Mouse (Mus musculus) layer of hippocampus, adult 18-20 months (tissue): ENCODE results near the gene Nat10. TPM values are rescaled to one million over a fixed set of nuclear protein-coding genes. Genes with fewer than 3 reads are reported as not detected.

ENCODE experiments used
- DNase-seq, 2 experiments: peaks; one replicate each; pipeline ENCODE4 v3.0.0; 2022; ENCODE audit warnings: low spot score in 2 of 2
- long read RNA-seq: library from polyadenylated mRNA; stranded (forward); transcript quantifications from one replicate; pipeline ENCODE4 v2.0.0, GENCODE M21; 2021
- total RNA-seq, 2 experiments: library from RNA; stranded (reverse); gene quantifications; 2 replicates each; pipeline ENCODE4 v1.2.3; 2021

Gene Nat10
- total RNA-seq = 10 to 100 TPM; 30.3 to 33.3 TPM
- long read RNA-seq, transcript Nat10-201 (29 exons, 3,879 nt) = major isoform, 14 of 26 reads
- long read RNA-seq, partial matches to known transcripts = 3 of 26 reads
- long read RNA-seq, other reads (novel, unspliced or antisense) = 9 of 26 reads

GRCm38 (mm10) chr2:103760906-103761716 lies at the start of gene Nat10:
Nat10 (minus strand) TSS chr2:103761270.
- DNase-seq = peak; percentile 99 to 100

GRCm38 (mm10) chr2:103810412-103810811 lies 49.3 kb upstream of the Nat10 start:
- DNase-seq = no peak

- DNase-seq = no peak
These were observed 47.4 kb upstream of the Nat10 start for GRCm38 (mm10) chr2:103808466-103808865.

DNA sequence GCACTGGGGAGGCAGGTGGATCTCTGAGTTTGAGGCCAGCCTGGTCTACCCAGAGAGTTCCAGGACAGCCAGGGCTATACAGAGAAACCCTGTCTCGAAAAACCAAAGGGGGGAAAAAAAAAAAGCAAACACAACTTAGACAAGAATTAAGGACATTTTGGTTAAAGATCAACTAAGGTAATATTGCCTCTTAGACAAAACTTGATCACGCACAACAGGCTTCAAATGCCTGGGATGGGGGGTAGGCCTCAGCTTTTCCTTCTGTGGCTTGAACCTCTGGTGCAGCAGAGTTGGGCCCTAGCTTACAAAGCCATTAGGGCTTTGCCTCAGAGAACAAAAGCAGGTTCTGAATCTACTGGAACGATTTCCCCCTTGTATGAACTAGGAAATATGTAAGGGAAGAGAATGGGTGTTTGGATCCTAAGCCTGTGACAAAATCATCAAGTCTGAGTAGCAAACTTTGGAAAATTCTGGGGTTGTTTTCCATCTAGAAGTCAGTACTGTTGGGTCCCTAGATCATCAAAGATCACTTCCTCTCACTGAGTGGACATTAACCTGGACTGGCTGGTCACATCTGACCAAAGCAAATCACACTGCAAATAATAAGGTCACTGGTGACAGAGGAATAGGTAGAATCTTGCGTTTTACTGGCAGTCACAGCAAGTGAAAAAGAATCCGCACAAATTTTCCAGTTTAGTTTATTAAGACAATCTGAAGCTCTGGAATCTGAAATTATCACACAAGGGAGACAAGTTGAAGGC lies 42.9 kb upstream of the Nat10 start:
- no peak for DNase-seq

- no peak for DNase-seq
These were observed 41.4 kb upstream of the Nat10 start for GRCm38 (mm10) chr2:103802422-103802821.

- peak; percentile 93 to 96 for DNase-seq
These were observed 36.5 kb upstream of the Nat10 start, which contains the start of gene Caprin1 for GRCm38 (mm10) chr2:103797491-103798009. Caprin1 (minus strand) TSS chr2:103797649.

DNA sequence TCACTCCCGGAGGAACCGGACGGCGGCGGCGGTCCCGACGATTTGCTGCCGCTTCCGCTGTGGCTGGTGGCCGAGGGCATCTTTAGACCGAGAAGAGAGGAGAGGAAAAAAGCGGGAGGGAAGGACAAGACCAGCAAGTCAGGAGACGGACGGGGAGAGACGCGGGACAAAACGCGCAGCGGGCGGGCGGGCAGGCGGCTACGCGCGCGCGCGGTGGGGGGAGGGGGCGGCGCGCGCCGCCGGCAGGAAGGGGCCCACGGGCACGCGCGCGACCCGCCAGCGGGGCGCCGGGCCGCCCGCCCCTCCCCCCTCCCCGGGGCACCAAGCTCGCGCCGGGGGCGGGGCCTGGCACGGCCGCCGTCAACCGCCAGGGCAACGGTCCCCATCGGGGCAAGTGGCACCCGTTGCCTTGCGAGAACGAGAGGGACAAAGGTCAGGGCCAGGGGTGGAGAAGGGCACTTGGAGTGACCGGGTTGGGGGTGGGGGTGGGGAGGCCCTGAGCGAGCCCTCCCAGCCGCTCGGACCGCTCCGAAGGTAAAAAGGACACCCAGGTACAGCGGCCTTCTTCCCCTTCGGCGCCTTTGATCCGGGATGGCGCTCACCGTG lies 35.9 kb upstream of the Nat10 start:
- peak; percentile 60 to 76 for DNase-seq

- peak; percentile 30 to 50 for DNase-seq
These were observed 35.3 kb upstream of the Nat10 start for GRCm38 (mm10) chr2:103796211-103796860.

DNA sequence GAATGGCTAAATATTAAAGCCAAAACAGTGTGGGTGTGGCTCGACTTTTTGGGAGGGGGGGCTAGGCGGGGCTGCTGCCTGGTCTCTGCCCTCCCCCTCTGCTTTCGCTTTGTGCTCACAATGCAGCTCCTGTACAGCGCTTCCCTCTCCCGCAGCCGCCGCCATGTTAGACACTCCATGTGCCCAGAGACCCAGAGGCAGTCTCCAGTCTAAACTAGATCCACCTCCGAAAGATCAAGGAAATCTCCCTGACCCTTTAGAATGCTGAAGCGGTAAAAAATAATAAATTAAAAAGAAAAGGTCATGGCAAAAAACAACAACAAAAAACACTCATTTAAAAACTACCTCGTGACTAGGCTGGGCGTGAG lies 34.8 kb upstream of the Nat10 start:
- DNase-seq = peak; percentile 23 to 69

GRCm38 (mm10) chr2:103792009-103792408 lies 30.9 kb upstream of the Nat10 start:
- DNase-seq = no peak

DNA sequence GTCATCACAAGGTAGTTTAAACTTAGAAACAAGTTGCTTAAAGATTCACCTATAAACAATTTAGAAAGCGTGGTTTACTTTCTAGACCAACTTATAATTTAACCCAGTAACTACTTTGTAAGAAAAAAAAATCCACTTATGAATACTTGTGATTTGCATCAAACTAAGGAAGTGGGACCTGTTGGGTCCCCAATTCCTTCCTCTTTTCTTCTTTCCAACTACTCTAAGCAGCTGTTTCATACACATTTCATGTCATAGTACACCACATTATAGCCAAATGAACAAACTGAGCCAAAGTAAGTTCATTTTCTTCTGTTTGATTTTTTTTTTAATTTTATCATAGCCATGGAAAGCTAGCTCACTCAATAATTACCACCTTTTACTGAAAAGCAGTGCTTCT lies 24.7 kb upstream of the Nat10 start:
- DNase-seq = no peak

- no peak for DNase-seq
These were observed 23.6 kb upstream of the Nat10 start for GRCm38 (mm10) chr2:103784621-103785020.

GRCm38 (mm10) chr2:103762492-103762891 lies 1.4 kb upstream of the Nat10 start:
- DNase-seq = no peak

- no peak for DNase-seq
These were observed 923 bp upstream of the Nat10 start for GRCm38 (mm10) chr2:103761993-103762392.

DNA sequence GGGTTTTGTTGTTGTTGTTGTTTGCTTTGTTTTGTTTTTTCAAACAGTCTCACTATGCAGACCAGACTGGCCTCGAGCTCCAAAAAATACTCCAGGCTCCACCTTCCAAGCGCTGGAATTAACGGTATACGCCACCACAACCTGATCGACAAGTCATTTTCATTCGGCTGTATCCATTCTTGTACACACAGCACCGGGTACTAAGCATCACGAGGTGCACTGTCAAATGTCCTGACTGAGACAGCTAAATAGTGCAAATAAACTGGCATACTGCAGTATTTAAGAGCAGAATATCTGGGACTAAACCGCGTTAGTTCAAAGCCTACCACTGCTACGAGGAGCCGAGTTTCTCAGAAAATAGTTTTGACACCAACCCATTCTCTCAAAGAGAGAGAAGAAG lies 649 bp downstream of the Nat10 start:
- no peak for DNase-seq

DNA sequence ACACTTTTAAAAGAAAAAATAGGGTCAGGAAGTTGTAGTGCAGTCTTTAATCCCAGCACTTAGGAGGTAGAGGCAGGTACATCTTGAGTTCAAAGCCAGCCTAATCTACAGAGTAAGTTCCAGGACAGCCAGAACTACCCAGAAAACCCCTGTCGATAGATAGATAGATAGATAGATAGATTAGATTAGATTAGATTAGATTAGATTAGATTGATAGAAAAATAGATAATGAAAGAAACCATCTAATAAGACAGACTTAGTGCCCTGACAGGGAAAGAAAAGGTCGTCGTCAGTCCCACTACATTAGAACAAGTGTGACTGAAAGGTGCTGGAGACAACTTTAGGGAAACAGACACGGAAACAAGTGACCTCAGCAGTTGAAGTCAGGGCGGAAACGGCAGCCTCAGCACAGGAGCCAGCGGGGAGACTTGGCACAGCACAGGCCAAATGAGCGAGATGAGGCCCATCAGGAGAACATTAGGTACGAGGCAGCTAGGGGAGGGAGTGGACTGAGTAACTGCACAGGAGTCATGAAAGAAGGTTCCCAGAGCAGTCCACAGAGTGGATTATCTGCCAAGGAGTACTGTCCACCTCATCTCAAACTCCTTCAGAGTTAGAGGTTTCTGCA lies 5.5 kb downstream of the Nat10 start:
- no peak for DNase-seq

GRCm38 (mm10) chr2:103754614-103755013 lies 6.5 kb downstream of the Nat10 start:
- no peak for DNase-seq

DNA sequence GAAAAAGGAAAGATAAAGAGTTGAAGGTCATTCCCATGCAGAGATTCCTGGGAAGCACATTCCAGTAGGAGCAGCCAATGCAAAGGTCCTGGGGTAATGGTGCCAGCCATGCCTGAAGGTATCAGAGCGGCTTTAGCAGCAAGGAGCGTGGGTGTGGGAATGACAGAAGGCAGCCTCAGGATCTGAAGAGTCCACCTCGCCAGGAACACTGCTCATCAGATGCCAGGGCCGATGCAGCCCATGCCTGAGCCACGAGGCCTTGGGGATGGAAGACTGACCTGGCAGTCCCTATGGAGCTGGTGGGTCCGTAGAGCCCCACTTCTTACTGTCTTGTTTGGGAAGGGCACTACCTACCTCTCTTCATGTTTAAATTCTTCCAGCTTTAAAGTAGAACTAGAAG lies 9.3 kb downstream of the Nat10 start:
- DNase-seq = no peak

DNA sequence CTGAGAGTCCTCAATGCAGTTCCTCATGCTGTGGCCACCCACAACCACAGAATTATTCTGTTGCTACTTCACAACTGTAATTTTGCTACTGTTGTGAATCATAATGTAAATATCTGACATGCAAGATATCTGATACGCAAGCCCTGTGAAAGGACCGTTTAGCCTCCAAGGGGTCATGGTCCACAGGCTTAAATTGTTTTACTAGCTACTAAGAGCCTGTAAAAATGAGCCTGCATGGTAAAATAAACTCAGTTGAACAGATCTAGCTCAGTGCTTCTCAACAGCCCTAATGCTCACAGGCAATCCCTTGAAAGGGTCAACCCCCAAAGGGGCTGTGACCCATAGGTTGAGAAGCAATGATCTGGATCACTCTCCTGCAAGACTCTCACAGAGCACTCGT lies 12.0 kb downstream of the Nat10 start:
- no peak for DNase-seq

DNA sequence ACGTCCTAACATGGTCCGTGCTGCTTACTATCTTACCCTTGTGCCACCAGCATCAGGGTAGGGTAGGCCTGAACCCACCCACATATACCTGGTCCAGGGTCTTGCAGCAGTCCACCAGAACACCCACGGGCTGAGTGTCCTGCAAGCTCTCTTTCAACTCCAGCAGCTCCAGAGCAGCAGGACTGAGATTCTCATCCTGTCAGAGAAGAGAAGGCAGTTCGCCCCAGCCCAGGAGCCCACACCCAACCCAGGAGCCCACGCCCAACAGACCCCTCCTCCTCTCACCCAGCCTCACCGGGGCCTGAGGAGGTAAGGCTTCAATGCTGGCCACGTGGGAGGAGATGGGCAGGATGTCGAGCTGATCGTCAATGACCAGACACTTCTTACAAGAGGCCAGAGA lies 13.2 kb downstream of the Nat10 start:
- DNase-seq = no peak

- no peak for DNase-seq
These were observed 14.3 kb downstream of the Nat10 start for GRCm38 (mm10) chr2:103746761-103747160.
